Mouse (Mus musculus) urinary bladder, adult 2 months (tissue): ENCODE data around the gene Mboat2. TPM values are rescaled to one million over a fixed set of nuclear protein-coding genes. Genes with fewer than 3 reads are reported as not detected.

Source experiments
- DNase-seq: peaks from one replicate; pipeline ENCODE4 v3.0.0; 2022; ENCODE audit warnings: low spot score
- polyA plus RNA-seq: library from polyadenylated mRNA; depleted of rRNA; stranded (reverse); fragments of >200 nt; gene quantifications from 2 replicates; pipeline ENCODE4 v1.2.3, GENCODE M21; 2012

The Mboat2 gene
- polyA plus RNA-seq, 1 experiment, result 16.9 TPM

DNA sequence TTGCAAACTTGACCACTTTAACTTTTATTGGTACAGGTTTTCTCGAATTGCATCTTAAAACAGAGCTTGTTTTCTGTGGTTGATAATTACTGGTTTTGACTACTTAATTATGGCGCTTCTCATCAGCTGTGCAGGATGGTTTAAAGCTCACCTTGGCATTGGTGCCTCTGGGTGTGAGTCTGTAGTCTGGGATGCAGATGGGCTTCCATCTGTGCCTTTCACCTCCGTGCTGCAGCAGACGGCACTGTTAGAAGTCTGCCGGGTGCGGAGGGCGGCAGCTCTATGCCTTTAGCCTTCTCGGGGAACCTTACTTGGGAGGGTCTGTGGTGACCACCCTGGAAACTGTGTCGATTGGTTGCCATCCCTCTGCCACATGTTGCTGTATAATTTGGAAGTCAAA, 29.8 kb downstream of the Mboat2 start:
- DNase-seq, result no peak

DNA sequence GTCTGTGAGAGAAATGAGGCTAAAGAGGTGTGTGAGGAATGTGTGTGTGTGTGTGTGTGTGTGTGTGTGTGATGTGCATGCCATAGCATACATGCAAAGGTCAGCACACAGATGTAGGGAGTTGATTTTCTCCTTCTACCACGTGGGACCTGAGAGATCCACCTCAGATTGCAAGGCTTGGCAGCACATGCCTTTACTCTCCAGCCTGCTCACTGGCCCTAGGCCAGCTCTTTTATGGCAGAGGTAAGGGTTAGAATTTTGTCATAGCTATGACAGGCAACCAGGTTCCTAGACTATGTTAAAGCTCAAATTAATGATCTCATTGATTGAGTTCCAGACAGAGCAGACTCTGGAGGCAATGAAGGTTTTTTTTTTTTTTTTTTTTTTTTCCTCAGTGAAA, 33.1 kb downstream of the Mboat2 start:
- DNase-seq, result no peak

DNA sequence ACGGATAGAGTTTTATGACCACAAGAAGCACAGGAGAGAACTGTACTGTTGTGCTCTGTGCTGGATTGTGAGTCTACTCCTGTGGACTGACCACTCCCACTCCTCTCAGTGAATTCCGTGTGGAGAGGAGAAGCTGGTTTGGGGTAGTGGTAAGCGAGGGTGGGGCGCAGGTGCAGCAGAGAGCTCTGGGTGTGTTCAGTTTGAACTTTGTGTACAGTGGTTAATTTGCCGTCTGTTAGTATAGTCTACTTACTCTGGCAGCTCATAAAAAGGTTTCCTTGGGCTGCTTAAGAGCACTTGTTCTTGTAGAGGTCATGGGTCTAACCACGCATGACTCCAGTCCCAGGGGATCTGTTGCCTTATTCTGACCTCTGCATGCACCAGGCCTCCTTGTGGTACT, 36.0 kb downstream of the Mboat2 start:
- no peak for DNase-seq

DNA sequence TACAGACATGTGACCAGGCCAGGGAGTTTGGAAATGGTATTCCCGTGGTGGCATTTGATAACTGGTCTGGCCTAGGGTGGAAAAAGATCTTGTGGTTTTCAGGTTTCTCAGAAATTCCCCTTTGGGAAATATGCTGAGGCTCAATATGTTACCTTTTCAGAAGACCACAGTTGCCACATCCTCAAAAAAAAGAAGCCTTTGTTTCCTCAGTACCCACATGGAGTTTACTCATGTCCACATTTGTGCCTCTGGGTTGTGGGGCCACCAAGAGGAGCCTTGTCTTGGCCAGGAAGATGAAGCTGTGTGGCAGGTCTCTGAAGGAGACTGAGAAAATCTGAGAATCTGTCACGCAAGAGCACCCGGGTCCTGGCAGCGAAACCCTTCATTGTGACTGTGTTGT, 38.0 kb downstream of the Mboat2 start:
- DNase-seq, result no peak

DNA sequence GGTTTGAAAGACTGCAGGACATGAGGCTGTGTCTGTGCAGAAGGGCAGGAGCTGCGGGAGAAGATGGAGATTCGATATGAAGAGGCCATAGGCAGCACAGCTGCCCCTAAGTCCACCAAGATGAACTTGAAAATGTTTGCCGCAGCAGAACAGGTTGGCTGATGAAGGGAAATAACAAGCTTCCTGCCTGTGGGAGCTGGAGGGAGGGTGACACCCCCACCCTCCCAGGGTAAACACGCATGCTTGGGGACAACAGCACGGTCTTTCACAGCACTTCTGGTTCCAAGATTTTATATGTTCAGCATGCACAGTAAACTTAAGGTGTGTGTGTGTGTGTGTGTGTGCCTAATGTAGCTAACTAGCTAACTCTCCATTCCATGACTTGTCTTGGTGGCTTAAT, 38.6 kb downstream of the Mboat2 start:
- DNase-seq, result no peak

DNA sequence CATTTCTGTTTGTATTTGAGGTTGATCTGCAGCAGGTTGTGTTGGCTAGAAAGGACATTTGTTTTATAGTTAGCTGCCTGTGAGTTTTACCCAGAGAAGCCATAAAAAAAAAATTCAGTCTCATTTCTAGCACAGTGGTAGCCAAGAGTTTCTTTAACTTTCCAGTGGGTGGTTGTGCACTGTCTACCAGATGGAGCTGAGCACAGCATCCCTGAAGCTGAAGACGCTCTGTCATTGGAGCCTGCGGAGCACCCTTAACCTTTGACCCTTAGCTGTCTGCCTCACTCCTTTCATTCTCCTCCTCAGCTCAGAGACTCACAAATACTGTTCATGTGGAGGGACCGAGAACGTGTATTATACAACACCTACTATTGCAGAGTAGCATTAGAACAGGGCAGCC, 40.2 kb downstream of the Mboat2 start:
- no peak for DNase-seq

DNA sequence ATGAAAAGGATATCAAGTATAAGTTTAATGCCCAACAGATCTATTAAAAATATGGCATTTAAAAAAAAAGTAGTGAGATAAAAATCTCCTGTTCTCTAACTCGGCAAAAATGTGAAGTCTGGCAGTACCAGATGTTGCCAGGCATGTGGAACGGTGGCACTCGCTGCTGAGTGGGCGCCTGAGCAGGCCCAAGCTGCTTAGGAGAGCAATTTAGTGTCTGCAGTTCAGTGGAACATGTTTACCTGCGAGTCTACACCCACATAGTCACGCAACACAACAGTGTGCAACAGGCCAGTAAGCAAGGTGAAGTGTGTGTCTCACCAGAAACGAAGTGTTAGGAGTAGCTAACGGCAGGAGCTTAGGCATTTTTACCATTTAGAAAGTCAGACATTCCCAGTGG, 41.6 kb downstream of the Mboat2 start:
- no peak for DNase-seq

DNA sequence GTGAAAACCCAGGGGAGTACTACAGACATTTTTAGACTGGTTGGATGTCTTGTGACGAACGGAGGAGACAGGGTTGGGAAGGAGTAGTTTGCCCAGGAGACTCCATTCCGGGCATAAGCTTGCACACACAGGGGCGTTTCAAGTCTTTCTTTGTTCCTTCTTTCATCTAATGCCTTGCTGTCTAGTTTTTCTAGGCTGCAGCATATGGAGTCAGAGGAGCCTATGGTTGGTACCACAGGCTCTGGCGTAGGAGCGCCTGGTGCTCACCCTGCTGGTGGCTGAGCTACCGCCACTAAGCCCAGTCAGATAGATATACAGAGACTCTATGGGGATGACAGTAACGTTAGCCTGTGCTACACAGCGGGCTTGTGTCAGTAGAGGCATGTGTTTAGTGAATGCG, 42.0 kb downstream of the Mboat2 start:
- no peak for DNase-seq

DNA sequence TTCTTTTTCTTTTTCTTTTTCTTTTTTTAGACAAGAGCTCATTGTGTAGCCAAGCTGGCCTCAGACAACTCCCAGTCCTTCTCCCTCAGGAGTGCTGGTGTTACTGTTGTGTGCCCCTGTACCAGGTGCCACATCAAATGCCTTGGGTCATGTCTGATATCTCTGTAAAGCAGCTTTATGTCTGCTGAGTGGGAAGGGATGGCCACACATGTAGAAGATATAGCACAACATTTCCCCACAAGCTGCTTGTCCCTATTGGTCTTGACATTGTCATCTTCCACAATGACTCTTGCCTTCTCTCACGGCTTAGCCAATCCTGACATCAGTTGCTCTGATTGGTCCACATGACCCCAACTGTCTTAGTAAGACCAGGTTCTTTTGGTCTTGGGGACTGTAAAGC, 45.2 kb downstream of the Mboat2 start:
- no peak for DNase-seq

DNA sequence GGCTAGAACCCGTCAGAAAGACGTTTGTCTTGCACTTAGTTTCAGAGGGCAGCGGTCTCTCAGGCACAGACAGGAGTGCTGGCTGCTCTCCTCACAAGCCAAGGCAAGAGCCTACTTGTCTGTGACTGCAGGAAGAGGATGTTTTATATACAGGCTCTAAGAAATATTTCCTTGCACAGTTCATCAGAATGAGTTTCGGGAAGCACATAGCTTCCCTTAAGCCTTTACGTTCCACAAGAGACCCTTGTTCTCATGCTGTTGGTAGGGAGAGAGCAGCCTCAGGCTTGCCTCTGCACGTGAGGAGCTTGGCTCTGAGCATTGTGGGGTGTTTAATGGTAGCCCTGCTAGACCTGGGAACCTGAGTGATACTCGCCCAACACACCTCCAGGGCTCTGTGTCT, 46.6 kb downstream of the Mboat2 start:
- DNase-seq, result no peak

DNA sequence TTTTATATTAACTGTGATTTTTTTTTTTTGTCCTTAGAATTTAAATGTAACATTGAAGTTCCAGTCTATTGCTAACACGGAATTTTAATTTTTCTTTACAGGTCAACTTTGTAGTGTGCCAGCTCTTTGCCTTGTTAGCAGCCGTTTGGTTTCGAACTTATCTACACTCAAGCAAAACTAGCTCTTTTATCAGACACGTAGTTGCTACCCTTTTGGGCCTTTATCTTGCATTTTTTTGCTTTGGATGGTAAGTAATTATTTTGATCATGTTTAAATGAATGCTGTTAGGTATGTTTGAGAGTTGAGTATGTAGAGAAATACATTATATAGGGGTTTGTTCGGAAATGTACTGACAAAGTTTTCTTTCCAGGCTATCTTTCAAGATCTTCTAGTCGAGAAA, 47.4 kb downstream of the Mboat2 start:
- DNase-seq, result no peak

DNA sequence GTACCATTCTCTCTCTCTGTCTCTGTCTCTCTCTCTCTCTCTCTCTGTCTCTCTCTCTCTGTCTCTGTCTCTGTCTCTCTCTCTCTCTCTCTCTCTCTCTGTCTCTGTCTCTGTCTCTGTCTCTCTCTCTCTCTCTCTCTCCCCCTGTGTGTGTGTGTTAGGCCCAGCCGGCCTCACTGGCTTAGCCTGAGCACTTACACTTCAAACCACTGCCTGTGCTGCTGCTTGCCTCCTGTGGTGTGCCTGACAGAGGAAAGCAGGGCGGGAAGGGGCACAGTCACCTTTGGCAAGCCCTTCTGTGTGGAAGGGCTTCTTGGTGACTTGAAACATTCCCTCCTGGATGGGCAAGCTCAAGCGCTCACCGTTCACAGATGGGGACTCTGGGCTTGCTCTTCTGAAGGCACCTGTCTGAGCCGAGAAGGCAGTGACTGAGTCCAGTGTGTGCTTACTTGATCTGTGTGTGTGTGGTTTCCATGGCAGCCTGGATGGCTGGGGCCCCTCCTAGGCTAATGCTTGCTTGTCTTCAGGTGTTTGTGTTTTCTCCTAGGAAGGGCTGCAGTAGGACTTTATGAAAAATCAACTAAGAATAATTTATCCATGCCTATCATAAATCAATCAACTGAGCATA, 48.2 kb downstream of the Mboat2 start:
- DNase-seq, result no peak

DNA sequence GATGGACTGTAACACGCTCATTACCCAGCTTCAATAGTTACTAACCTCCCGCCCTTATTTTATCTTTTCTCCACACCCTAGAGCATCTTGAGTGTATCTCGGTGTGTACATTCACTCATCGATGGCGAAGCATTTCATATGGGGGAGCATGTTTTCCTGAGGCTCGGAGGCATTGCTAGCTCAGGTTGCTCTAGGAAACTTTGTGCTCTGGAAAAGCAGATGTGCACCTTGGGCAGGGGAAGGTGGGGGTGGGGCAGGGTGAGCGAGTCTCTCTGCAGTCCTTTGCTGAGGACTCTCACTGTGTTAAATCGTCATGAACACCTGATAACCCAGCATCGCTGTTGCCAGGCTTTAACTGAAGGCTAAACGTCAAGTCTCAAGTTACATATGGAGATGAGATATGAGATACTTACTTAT, 48.9 kb downstream of the Mboat2 start:
- DNase-seq, result no peak

DNA sequence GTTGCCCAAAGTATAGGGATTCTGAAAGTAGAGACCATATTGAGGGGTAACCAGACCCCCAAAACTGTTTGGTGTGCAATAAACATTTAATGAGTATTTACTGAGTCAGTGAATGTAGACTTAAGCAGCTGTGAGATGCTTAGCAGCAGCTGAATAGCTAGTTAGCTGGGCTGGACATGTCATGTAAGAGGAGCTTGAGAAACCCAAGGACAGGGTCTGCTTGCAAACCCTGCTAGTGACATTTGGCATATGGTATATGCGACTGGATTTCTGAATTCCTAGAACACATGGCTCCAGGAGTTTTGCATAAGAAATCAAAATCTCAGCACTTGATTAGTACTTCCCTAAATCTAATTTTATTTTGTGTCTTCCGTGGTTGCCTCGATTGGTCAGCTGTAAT, 52.6 kb downstream of the Mboat2 start:
- no peak for DNase-seq

DNA sequence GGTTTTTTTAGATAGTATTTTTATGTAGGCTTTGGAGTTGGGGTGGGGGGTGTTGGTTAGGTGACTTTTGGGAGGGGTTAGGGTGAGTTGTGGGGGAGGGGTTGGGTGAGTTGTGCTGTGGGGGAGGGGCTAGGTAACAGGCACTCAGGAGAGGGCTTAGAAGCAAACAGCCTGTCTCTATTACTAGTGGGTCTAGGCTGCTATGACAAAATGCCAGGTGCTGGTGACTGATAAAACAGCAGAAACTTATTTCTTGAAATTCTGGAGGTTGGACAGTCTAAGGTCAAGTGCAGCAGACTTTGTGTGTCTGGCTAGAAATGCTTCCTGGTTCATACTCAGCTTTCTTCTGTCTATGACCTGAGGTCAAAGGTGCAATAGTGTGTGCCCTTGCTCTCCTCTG, 56.1 kb downstream of the Mboat2 start:
- no peak for DNase-seq

DNA sequence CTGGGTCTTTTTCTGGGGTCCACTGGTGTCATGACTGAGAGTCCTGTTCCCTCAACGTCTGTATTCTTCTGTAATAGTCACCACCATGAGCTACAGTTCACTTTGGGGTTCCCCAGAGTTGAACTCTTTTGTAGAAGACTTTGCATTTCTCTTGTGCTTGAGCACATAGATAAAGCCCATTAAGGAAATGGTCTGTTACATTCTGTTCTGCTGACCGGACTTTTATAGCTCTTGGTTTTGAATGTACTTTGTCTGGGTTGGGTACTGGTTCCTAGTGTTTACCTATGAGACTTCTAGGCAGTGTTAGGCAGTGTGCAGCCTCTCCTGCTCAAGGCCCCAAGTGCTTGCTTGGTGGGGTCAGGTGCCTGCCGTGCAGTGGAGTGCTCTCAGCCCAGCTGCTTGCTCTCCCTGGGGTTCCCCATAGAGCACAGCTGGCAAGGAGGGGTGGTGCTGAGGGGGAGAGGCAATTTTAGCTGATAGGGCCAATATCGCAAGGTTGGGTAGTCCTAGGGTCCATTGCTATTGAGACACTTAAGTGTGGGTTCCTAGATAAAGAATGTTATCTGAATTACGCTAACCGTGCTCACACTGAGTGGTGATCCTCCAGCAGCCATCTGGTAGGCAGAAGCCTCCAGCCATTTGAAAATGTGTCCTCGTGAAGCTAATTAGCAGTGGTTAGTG, 58.8 kb downstream of the Mboat2 start:
- no peak for DNase-seq

DNA sequence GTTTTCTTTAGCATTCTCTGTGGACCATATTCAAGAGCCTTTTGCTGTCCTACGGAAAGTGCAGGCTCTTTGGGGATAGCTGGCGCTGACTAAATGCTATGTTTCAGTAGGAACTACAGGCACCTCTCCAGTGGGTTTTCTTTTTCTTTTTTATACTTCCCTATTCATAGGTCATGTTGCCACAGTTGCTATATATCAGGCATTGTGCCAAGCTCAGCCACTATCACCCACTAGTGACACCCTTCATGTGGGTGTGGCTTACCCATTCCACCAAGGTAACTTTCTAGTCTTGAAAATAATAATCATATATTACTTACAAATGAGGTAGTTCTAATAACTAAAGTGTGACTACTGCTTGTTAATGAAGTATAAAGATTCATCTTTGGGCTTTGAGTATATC, 59.5 kb downstream of the Mboat2 start:
- no peak for DNase-seq

DNA sequence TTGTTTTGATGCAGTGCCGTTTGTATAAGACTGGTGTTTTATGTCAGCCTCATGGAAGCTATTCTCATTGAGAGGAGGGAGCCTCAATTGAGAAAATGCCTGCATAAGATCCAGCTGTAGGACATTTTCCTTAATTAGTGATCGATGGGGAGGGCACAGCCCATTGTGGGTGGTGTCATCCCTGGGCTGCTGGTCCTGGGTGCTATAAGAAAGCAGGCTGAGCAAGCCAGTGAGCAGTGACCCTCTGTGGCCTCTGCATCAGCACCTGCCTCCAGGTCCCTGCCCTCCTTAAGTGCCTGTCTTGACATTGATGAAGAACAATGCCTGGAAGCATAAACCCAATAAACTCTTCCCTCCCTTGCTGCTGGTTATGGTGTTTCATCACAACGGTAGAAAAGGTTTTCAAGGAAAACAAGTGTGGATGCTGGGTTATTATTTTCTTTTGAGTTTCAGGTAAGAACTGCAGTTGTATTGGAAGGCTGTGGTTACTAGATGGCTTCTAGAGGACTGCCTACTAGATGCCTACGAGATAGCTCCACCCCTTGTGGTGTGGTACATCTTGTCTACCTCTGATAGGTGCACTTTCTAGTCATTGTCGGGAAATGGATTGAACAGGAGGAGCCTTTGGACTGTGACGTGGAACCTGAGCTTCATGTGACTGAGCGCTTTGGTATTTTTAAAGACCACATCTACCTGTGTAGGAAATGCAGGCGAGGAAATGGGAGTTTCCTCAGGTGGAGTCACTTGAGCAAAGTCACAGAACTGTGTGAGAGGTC, 60.2 kb downstream of the Mboat2 start:
- DNase-seq, result no peak

DNA sequence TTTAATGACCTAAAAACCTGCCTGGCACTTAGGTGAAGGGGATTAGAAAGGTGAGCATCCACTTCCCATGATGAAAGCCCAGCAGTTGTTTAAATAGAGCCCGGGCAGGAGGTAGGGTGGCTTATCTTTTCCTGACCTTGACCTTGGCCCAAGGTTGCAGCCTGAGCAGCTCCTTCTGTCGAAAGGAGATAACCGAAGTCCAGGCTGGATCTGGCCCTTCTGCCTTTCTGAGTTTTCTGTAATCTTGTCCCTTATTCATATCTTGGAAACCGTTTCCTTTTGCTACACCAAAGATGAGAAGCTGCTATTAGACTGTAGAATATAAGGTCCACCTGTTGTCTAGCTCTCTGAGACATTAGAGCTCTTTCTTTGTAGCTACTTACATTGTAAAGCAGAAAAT, 61.9 kb downstream of the Mboat2 start:
- DNase-seq, result no peak

DNA sequence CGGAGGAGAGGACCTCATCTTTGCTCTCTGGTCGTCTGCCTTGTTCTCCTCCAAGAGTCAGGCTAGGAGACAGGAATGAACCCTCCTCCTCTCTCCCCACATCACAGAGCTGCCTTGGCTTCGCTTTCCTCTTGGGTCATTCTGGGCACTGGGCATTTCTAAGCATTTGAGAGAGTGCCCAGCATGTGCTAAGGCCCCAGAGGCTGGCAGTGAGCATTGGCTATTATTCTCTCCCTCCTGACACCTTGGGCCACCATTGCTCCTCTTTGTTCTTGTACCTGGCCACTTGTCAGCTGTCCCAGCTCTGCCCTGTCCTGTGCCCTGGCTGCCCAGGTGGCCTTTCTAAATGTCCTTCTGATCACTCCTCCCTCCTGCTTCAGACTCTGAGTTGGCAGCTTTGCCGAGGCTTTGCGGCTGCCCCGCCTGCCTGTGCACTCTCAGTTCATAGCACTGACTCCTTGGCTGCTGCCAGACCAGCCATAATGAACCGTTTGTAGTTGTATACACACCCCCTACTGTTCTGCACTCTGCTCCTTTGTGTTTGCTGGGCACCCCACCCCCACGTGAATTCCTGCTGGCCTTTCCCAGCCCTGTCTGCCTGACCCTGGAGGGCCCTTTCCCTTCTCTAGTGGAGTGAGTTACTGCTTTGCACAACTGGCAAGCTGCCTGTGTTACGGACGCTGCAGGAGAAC, 63.2 kb downstream of the Mboat2 start:
- DNase-seq, result no peak

DNA sequence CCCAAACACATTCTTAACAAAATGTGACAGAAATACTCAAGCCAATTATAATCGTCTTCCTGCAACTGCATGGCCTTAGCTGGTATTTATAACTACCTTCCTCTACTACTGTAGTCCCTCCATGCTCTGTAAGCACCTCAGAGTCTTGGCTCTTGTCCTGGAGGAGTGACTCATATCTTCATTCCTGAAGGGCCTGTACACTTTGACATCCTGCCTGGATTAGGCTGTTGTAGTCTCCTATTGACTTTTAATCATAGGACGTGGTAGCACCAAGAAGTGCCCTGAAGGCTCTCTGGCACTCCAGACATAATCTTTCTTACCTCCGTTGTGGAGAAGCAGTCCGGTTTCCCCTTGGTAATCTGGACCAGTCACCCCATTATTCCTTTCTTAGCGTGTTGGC, 64.7 kb downstream of the Mboat2 start:
- DNase-seq, result no peak

DNA sequence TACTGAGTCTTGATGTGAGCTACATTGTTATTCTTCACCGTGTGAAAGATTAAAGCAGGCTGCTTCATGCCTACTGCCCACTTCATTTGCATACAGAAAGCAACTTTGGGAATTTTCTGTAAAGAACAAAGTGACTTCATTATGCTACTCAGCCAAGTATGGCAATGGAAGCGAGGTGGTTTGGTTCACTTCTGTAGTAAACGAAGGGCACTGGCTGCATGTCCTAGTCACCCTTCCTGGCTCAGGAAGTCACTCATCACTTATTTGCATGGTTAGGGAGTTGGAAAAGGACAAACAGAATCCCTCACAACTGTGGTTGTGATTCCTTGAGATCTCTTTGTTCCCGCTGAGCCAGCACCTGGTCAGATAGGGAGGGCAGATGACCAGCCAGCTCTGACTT, 66.7 kb downstream of the Mboat2 start:
- DNase-seq, result no peak

DNA sequence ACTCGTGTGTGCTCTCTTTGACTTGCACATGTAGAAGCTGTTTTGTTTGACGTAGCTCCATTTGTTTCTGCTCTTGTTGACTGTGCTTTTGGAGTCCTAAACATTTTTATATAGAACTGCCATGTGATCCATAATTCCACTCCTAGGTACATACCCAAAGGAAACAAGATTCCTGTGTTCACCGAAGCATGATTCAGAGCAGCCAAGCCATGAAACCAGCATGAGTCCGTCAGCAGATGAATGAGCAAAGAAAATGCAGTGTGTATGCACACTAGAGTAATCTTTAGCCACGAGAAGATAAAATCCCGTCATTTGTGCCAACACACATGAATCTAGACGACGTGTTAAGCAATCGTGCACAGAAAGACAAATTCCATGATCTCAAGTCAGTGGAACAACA, 67.5 kb downstream of the Mboat2 start:
- DNase-seq, result no peak
